Mouse (Mus musculus) gastrocnemius, adult 8-10 months (tissue): ENCODE results near the gene Ccdc34. TPM values are rescaled to one million over a fixed set of nuclear protein-coding genes. Genes with fewer than 3 reads are reported as not detected.

ENCODE experiments used
- DNase-seq, 2 experiments: peaks; one replicate each; pipeline ENCODE4 v3.0.0; 2022; ENCODE audit warnings: low spot score in 2 of 2
- total RNA-seq, 4 experiments: library from RNA; stranded (reverse); gene quantifications; 2 replicates each; pipeline ENCODE4 v1.2.4; 2022

Ccdc34 gene
- 1 to 10 TPM; 1.9 to 2.8 (median 2.4) TPM for total RNA-seq

DNA sequence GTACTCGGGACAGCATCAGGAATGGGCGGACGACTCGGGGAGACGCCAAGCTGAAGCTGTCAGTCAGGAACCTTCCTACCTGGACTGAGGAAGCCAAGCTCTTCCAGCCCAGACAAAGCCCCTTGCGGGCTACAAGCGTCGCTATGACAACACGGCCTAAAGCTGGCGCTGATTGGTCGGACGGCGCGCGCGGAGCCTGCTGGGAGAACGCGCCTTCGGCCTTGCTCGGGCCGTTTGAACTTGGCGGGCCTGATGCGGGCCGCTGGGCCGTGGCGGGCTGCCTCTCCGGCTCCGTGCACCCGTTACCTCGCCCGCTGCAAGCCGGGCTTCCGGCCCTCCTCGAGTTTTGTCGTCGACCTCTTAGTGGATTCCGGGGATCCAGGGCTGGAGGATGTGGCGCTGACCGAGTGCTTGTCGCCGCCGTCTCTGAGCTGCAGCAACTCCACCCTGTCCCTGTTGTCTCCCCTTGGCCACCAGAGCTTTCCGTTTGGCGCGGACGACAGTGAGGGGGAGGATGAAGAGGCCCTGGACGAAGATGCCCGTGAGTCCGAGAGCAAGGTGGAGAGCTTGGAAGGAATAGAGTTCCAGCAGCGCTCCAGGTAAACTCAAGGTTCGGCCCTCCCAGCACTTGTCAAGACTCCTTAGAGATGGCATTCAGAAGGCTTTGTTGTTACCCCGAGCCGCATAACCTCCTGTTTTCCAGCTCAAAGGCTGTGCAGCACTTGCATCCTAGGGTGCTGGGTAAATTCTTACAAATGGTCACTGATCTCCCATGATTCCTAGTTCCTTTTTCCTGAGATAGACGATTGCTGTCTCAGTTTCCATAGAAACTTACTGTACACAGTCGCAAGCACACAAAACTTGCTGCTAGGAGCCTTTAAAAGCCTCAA, at the start of gene Ccdc34:
Ccdc34 (plus strand) TSS at position 202 of the 890 bp plus-strand sequence.
- DNase-seq: peak; percentile 75 to 86

DNA sequence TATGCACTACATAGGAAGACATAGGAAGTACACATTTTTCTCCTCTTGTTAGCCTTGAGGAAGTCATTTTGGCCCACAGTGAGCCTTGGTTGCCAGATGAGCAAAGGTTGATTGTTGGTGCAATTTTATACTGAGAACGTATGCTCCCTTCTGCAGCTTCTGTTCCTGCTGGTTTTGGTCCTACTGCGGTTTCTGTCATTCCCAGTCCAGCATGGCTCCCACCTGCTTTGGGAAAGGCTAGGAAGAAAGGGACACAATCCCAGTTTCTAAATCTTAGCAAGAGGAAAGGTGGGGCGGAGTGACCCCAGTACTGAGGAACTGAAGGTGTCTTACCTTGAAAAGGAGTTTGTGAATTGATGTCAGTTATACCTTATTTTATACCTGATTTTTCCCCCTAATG, 48.2 kb upstream of the Ccdc34 start:
- no peak for DNase-seq

DNA sequence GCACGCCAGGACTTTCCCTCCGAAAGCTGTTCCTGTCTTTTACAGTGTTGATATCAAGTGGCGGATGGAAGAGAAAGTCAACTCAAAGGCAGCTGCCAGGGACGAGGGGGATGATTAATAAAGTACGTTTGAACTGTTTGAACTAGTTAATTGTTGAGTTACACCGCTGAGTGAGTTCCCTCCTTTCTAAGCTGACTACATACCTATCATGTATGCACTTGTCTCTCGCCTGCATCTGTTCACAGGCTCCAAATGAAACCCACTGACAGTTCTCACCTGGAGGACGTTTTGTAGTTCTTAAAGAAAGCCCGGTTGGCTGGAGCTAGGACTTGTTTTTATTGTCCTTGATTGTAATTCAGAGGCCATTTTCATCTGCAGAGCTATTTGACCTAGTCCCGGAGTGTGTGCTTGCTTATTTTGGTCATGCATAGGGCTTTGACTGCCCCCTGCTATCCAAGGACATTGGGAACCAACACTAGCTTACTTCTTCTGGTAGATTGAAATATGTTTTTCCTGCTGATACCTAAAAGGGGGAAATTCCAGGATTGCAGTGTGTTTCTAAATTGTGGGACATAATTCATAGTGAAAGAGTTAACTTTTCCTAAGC, 47.6 kb upstream of the Ccdc34 start:
- DNase-seq: no peak

DNA sequence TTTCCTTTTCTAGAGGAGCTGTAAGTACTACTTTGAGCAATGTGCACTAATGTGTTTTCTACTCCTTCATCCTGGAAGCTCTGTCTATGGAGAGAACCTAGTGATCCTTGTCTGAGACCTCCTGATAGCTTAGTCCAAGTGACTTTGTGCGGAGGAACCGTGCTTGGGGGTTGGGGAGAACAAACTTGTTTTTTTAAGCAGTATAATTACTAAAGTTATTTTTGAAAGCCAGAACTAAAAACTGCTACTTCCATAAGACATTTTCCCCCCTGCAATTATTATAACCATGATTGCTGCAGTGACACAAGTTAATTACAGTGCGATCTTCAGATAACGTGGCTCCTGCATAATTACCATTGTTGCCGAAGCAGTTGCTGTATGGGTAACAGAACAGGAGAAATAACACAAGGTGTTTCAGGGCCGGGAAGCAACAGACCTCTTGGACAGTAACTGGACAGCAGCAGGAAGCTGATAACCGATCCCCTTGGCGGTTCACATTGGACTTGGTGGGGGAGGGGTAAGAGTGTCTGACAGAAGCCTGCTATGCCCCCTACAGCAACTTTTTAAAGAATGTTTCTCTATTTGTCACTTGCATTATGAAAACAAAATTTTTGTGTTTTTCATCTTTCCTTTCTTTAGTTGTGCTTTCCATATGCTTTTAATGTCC, 46.7 kb upstream of the Ccdc34 start:
- no peak for DNase-seq

DNA sequence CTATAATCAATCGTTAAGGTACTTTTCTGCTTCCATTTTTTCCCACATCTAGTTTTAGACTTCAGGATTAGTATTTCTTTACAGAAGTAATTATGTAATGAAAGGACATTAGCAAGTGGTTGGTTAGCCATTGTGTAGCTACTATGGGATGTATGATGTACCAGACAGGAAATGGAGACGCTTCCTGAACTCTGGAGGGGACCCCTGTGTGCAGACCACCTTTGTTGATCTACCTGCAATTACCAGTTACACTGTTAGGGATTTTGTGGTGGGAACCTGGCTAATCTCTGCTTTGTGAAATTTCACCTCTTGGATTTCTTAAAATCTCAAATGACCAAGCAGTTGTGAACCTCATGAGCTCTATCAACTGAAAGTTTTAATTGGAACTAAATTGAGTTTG, 45.3 kb upstream of the Ccdc34 start:
- no peak for DNase-seq

DNA sequence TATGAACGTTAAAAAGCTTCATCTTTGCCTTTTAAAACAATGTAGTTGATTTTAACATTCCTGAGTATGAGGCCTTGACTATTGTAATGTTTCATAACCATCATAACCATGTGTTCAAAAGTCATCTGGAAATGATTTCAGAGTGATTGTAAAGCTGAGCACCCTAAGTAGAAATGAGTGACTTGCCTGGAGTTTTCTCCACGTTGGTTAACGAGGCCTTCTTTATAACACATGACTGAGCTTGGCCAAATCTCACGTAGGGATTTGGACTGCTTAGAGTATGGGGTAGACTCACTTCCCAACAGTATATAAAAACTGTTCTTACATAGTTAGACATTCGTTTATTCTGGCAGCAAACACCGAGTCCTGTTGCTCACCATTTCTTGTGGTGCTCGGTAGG, 44.7 kb upstream of the Ccdc34 start:
- no peak for DNase-seq

DNA sequence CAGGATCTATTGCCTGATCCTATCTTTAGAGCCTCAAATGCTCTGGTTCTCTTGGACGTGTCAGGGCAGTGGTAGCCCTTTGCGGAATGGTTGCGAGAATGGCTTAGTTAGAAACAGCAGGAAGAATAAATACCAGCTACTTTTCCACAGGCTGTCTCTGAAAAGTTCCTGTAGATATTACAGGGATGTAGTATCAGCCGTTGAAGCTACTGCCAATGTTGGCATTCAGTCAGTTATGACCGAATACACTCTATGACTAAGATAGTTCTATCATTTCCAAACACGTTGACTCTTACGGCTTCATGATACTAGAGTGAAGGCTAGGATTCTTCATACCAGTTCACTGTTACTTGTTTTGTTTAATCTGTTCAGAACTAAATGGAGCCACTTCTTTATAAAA, 42.8 kb upstream of the Ccdc34 start:
- no peak for DNase-seq

DNA sequence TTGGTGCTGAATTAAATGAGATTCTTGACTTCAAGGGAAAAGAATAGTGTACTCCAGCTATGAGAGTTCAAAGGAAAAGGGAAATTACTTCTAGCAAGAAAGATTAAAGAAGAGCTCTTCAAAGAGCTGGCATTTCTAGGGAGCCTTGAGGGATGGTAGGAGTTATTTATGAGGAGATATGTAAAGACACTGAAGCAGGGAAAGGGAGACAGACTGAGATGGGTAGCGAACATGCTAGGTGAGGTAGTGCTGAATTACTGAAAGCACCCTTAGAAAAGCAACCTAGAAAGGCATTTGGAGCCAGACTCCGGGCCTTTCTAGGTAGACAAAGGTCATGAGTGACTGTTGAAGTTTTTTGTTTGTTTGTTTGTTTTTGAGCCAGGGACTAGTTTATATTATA, 41.4 kb upstream of the Ccdc34 start:
- DNase-seq: no peak

DNA sequence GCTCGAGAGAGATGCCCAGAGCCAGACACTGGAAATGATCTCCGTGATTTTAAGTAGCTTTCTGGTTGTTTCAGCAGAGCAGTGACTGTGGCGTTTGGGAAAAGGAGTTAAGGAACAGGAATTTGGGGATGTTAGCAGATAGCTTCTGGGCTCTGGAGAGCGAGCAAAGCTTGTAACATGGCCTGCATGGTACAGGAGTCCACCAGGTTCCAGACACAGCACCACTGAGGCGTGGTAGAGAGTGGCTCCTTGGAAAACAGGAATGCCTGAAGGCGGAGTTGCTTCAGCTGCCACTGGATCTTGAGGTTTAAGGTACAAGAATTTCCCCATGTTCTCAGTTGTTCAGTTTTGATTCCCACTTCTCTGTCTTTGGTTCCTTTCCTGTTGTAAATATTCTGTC, 40.3 kb upstream of the Ccdc34 start:
- no peak for DNase-seq

DNA sequence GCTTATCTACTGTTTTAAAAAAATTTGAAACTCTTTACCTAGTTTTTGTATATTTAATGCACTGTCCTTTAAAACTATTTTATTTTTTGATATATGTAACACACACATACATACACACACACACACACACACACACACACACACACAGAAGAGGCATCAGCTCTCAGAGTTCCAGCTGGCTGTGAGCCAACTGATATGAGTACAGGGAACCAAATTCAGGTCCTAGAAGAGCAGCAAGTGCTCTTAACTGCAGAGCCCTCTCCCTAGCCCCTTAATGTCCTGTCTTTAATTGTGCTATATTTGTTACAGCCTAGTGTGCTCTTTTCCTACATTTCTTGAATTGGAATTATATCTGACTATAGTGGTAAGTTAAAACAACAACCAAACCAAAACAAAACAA, 38.4 kb upstream of the Ccdc34 start:
- DNase-seq: no peak

DNA sequence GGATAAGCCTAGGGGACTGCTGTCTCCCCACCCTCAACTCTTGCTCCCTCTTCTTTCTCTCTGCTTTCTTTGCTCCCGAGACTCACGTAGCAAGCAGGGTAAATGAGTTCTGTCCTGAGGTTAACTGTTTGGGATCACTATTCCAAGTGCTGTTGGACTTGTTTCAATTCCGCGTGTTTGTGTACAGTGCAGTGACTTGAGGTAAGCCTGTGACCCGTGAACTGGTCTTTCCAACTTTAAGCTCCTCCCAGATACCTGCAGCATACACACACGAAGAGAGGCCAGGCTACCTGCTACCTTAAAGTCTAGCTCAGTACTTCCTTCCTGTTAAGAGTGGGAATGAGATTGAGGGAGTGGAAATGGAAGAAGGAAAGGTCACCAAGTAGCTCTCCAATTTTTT, 34.2 kb upstream of the Ccdc34 start:
- no peak for DNase-seq

DNA sequence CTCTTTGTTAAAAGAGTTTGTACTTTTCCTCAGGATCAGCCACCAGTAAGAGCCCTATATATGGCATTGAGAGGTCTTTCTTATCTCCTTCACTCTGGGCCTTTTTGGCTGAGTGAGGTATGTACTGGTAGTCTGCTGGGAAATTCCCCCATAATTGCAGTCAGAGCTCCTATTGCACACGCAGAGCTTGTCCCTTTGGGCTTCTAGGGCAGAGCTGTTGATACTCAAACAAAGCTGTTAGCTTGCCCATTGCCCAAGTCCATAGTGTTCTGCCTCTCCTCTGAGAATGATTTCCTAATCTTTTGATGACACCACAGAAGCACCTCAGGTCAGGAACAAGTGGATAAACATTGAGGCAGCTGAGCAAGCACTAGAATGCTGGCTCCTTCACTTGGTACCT, 32.7 kb upstream of the Ccdc34 start:
- DNase-seq: no peak

DNA sequence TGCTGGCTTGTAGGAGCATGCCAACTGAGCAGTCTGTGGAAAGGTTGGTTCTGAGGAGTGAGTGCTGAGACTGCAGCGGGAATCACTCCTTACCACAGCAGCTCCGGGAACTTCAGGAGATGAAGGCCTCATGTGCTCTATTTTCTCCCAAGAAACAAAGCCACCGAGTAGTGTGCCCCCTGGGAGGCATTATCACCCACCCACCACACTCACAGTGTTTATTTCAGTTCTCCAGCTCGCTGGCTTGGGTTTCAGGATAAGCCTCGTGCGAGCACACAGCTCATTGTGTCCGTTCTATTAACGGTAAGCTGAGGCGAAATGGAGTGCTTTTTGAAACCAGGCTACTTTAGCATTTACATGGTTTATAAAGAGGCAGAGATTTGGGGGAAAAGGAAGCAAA, 32.1 kb upstream of the Ccdc34 start:
- no peak for DNase-seq

DNA sequence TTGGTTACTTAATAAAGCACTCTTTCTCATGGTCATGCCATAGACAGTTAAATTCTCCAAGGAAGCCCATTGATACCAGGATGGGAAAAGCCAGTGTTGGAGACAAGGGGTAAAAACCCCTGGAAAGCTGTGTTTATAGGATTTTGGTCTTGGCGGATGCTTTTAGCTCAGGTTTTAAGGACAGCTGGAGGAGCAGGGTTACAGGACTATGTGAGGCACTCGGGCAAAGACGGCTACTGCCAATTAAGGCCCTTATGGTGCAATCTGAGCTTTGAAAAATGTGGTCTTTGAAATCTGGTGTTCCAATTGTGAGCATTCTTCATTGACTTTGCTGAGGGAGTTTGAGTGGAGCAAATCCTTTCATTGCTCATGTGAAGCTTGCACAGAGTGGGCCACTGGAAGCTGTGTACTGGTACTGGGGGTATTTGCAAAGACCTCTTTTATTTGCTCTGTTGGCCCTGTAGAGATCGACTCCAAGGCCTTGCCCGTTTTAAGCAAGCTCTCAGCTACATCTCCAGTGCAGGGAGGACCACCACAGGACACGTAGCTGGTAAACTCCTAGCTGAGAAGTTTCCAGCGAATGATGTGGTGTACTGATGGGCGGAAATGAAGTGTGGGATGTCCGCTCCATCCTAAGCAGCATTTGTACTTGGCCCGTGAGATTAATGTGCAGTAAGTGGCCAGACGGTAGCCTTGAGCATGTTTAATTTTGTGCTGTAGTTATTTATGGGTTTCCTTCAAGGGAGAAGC, 31.4 kb upstream of the Ccdc34 start:
- no peak for DNase-seq

DNA sequence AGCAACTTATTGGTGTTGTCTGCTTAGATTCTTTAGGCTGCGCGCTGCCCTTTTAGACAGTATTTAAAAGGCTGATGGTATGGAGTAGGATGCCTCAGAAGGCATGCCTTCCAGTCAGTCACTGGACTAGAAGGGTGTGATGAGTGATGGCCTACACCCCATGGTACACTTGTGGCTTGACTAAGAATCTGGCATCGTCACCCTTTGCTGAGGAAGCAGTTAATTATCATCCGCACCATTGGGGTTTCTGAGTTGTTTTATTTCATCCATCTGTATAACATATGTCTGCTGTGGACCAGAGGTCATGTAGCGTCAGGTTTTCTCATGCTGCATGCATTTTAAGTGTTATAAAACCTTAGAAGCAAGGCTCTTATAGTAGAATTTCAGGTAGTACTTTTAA, 29.7 kb upstream of the Ccdc34 start:
- DNase-seq: no peak

DNA sequence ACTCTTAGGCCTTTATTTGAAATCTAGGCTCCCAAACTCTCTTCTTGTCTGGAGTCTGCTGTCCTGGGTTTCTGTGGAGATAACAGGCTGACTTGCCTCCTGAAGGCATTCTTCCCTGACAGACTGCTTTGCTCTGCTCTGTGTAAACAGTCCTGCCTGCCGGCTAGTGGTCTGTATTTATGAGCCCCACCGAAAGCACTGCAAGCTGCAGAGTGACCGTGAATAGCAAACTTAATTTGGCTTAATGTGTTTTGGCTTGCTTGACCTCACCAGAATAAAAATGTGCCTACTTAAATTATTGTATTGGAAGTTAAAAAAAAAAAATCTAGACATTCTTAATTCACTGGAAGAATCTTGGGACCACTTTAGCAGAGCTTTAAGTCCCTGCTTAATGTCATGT, 28.4 kb upstream of the Ccdc34 start:
- no peak for DNase-seq

DNA sequence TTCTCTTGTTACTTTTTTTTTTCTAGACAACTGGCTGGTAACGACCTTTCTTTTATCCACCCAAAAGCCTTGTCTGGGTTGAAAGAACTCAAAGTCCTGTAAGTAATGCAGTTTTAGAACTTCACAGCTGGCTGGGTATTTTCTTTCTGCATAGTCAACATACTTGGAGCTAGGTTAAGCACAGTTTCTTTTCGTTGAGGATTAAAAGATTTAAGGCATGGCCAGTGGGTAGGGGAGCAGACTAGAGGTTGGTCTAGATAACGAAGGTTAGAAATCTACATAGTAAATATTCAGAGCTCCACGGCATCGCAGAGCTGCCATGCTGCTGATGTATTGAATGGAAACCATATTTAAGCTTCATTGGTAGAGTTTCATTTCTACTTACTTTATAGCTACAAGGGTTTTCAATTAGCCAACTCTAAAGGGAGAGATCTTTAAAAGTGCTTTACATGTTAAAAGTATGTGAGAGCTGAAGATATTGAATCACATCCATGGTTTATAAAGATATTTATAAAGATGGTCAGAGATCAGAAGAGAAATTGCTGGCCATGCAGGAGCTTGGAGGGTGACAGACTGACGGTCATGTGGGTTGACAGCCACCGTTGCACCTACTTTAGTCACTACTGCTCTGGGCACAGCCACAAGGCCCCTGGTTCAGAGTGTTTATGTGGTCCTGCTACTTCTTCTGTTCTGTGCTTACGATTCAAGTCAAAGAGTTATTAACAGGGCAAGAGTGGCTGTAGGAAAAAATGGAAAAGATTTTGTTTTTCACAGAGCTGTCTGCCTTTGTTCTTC, 27.7 kb upstream of the Ccdc34 start:
- DNase-seq: no peak

DNA sequence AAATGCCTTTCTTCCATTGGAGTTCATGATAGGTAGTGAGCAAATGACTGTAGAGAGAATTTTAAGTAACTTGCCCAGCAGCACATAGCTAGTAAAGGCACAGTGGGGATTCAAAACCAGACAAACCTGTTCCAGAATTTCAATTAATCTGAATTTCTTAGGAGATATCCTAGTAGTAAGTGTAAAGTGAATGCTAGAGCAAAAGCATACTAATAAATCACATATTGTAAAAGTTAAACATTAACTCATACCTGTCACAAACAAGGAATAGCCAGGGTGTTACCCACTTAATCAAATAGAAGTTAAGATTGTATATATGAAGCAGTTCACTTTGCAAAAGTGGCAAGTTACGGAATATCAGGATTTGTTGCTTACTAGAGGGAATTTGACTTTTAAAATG, 25.9 kb upstream of the Ccdc34 start:
- DNase-seq: no peak

DNA sequence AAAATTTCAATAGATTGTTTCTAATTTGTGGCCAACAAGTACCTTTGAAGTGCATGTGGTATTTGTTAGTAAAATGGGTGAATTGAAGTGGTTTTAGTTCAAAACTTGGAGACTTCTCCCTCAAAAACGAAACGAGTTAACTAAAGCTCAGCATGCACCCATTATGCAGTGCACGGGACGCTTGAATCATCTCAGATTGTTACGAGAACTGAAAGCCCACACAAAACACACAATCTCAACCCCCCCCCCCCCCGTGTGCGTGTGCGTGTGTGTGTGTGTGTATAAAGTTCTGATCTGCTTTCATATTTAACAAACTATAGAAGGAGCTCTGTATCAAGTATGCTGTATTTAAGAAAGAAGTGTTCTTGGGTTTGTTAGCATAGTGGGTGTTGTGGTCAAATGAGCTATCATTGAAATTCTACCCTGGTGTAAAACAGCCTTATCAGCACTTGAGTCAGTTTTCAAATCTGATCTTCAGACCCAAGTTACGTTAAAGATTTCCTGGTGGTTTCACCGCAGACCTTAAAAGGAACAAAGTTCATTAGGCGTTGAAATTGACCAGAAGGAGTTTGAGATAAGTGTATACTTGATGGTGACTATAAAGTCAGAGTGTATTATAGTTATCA, 25.1 kb upstream of the Ccdc34 start:
- no peak for DNase-seq

DNA sequence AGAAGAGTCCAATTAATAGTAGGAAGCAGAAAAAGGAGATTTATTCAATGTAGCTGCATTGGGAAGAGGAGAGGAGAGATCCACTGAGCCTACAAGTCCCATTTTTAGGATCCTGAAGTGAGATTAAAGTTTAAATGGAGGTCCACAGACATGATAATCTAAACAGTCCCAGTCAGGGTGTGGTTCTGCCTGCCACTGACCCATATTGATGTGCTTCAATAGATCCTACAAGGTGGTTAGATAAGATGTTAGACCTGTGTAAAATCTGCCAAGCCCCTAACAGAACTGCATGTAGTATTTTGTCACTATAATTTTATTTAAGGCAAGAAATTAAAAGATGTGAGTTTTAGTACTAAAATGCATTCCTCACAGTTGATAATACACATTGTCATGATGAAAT, 24.2 kb upstream of the Ccdc34 start:
- no peak for DNase-seq

DNA sequence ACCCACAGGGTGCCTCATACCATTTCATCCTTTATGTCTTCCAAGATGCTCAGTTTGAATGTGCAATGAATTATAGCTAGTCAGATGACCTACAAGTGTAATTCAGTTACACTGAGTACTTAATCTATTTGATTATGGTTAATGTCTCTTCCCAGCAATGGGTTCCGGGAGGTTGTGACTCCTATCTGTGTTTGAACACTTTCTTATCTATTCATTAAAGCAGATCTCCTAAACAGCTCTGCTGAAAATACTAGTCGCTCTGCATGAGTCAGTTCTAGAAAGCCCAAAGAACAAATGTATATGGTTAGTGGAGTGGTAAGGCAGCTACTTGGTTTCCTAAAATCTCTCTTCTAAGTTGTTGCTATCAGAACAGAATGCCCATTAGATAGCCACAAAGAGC, 22.6 kb upstream of the Ccdc34 start:
- no peak for DNase-seq
